Mouse (Mus musculus): ENCODE data around the gene Olfr1141.

Olfr1141 gene

GRCm38 (mm10) chr2:87753891-87754290 is at the start of gene Olfr1141:
TSS of gene Olfr1141 (minus strand) at chr2:87753991.
- DNase-seq (ENCODE audit: low spot score in 2 of 2): no peak

GRCm38 (mm10) chr2:87800292-87800691 is 46.5 kb upstream of the Olfr1141 start, which contains the start of gene Olfr1143:
TSS of gene Olfr1143 (plus strand) at chr2:87800592.
- DNase-seq (ENCODE audit: low spot score in 2 of 2): no peak

- DNase-seq (ENCODE audit: low spot score in 2 of 2): no peak
Measured at GRCm38 (mm10) chr2:87779183-87779582, 25.4 kb upstream of the Olfr1141 start, which contains the start of gene Olfr152. TSS of gene Olfr152 (plus strand) at chr2:87779483.

- no peak for DNase-seq (ENCODE audit: low spot score in 2 of 2)
Measured at GRCm38 (mm10) chr2:87776143-87776542, 22.4 kb upstream of the Olfr1141 start.

GRCm38 (mm10) chr2:87743452-87743851 is 10.3 kb downstream of the Olfr1141 start, which contains the start of gene Olfr1140:
TSS of gene Olfr1140 (plus strand) at chr2:87743752.
- DNase-seq (ENCODE audit: low spot score in 2 of 2): no peak

- no peak for DNase-seq (ENCODE audit: low spot score in 2 of 2)
Measured at GRCm38 (mm10) chr2:87739878-87740277, 13.9 kb downstream of the Olfr1141 start, which contains the start of gene Olfr1138. TSS of gene Olfr1138 (minus strand) at chr2:87739978.

- no peak for DNase-seq (ENCODE audit: low spot score in 2 of 2)
Measured at GRCm38 (mm10) chr2:87713079-87713478, 40.7 kb downstream of the Olfr1141 start, which contains the start of gene Olfr1137. TSS of gene Olfr1137 (minus strand) at chr2:87713179.

All from urinary bladder, adult 18-20 months (tissue).